Mouse (Mus musculus) CH12.LX (cell line): ENCODE measurements around the gene Tmem207. TPM values are rescaled to one million over a fixed set of nuclear protein-coding genes. Genes with fewer than 3 reads are reported as not detected.
A peak's percentile ranks its signal among the peaks of the same experiment; 100 is the strongest.

Source experiments
- DNase-seq: peaks from one replicate; pipeline ENCODE4 v3.0.0-alpha.2; 2013; ENCODE audit errors: extremely low read depth
- H3K27ac ChIP-seq: 2 replicates; pipeline ENCODE4 v1.5.1; 2012; ENCODE audit warnings: low read depth, mild to moderate bottlenecking, control low read depth, moderate library complexity; ENCODE audit not compliant: insufficient read depth
- H3K27me3 ChIP-seq: replicated peaks from 2 replicates; pipeline ENCODE3; 2012; ENCODE audit warnings: inconsistent platforms
- H3K36me3 ChIP-seq, 2 experiments: replicated peaks in 1 of 2; 2 replicates each; pipeline versions ENCODE3 to v1.6.1; 2012; ENCODE audit warnings: inconsistent platforms in 1 of 2, low read length in 1 of 2, mild to moderate bottlenecking in 1 of 2, mixed read lengths in 1 of 2, moderate library complexity in 1 of 2; ENCODE audit not compliant: control insufficient read depth in 1 of 2, insufficient read depth in 1 of 2
- H3K4me1 ChIP-seq, 2 experiments: 2 replicates each; pipeline ENCODE4 v1.6.1; 2012; ENCODE audit warnings: inconsistent platforms in 1 of 2, moderate library complexity in 1 of 2; ENCODE audit not compliant: insufficient read depth in 2 of 2, control insufficient read depth in 1 of 2
- H3K4me2 ChIP-seq: 2 replicates; pipeline ENCODE4 v1.6.1; 2012; ENCODE audit warnings: low read depth, mild to moderate bottlenecking, control low read depth; ENCODE audit not compliant: poor library complexity, insufficient read depth, severe bottlenecking
- H3K4me3 ChIP-seq, 3 experiments: fragments of 150-350 bp in 1 of 3; sonication (generic) in 1 of 3; replicated peaks in 1 of 3; 2 replicates each; pipeline versions ENCODE3 to v1.5.1; 2011 to 2012; ENCODE audit warnings: low read depth in 2 of 3, low read length in 2 of 3, mild to moderate bottlenecking in 2 of 3, moderate library complexity in 2 of 3, control low read depth in 1 of 3, improper control_type of control experiment in 1 of 3, inconsistent platforms in 1 of 3, mixed read lengths in 1 of 3; ENCODE audit not compliant: poor library complexity in 1 of 3
- H3K79me2 ChIP-seq: replicated peaks from 2 replicates; pipeline ENCODE4 v1.6.1; 2012; ENCODE audit warnings: mild to moderate bottlenecking, moderate library complexity; ENCODE audit not compliant: control insufficient read depth, poor library complexity, insufficient read depth, severe bottlenecking; ENCODE audit errors: extremely low read depth
- H3K9ac ChIP-seq: 2 replicates; pipeline ENCODE4 v1.6.1; 2012; ENCODE audit warnings: low read depth, mild to moderate bottlenecking, control low read depth, moderate library complexity; ENCODE audit not compliant: insufficient read depth
- H3K9me3 ChIP-seq: replicated peaks from 2 replicates; pipeline ENCODE3; 2012; ENCODE audit warnings: low read length, inconsistent platforms, mixed read lengths
- BHLHE40 ChIP-seq: IDR thresholded peaks from 2 replicates; pipeline ENCODE4 v1.6.1; 2011; ENCODE audit warnings: mild to moderate bottlenecking, low read depth, low read length, improper control_type of control experiment
- CHD2 ChIP-seq: IDR thresholded peaks from 2 replicates; pipeline ENCODE4 v1.6.1; 2011; ENCODE audit warnings: low read length, improper control_type of control experiment
- CTCF ChIP-seq, 2 experiments: IDR thresholded peaks in 1 of 2; conservative IDR thresholded peaks in 1 of 2; 2 replicates each; pipeline ENCODE4 v1.5.1; 2011 to 2012; ENCODE audit warnings: low read depth in 2 of 2, low read length in 2 of 2, improper control_type of control experiment in 1 of 2, inconsistent platforms in 1 of 2, mild to moderate bottlenecking in 1 of 2, moderate library complexity in 1 of 2
- EP300 ChIP-seq: IDR thresholded peaks from 2 replicates; pipeline ENCODE4 v1.6.1; 2011; ENCODE audit warnings: low read length, improper control_type of control experiment
- GABPA ChIP-seq: IDR thresholded peaks from 2 replicates; pipeline ENCODE4 v1.6.1; 2012; ENCODE audit warnings: low read depth, low read length, improper control_type of control experiment, inconsistent platforms; ENCODE audit not compliant: insufficient replicate concordance
- IRF4 ChIP-seq: IDR thresholded peaks from 2 replicates; pipeline ENCODE4 v1.6.1; 2014; ENCODE audit warnings: low read depth, mild to moderate bottlenecking, inconsistent platforms, low read length, improper control_type of control experiment
- JUN ChIP-seq: IDR thresholded peaks from 2 replicates; pipeline ENCODE4 v1.6.1; 2011; ENCODE audit warnings: low read depth, mild to moderate bottlenecking, low read length, improper control_type of control experiment, moderate library complexity; ENCODE audit not compliant: insufficient read depth
- JUND ChIP-seq: conservative IDR thresholded peaks from 2 replicates; pipeline ENCODE4 v1.6.1; 2011; ENCODE audit warnings: low read depth, low read length, improper control_type of control experiment
- MAFK ChIP-seq: IDR thresholded peaks from 2 replicates; pipeline ENCODE4 v1.6.1; 2011; ENCODE audit warnings: low read length, improper control_type of control experiment; ENCODE audit not compliant: insufficient replicate concordance
- MAX ChIP-seq: IDR thresholded peaks from 2 replicates; pipeline ENCODE4 v1.6.1; 2011; ENCODE audit warnings: low read length, improper control_type of control experiment
- MEF2A ChIP-seq: IDR thresholded peaks from 2 replicates; pipeline ENCODE4 v1.6.1; 2014; ENCODE audit warnings: low read depth, mild to moderate bottlenecking, inconsistent platforms, low read length, improper control_type of control experiment, borderline replicate concordance
- MXI1 ChIP-seq: IDR thresholded peaks from 2 replicates; pipeline ENCODE4 v1.6.1; 2011; ENCODE audit warnings: mild to moderate bottlenecking, low read depth, low read length, improper control_type of control experiment
- NRF1 ChIP-seq: IDR thresholded peaks from 2 replicates; pipeline ENCODE4 v1.6.1; 2014; ENCODE audit warnings: low read depth, mild to moderate bottlenecking, inconsistent platforms, low read length, improper control_type of control experiment, moderate library complexity
- POLR2A ChIP-seq: IDR thresholded peaks from 2 replicates; pipeline ENCODE4 v1.6.1; 2011; ENCODE audit warnings: low read depth, mild to moderate bottlenecking, improper control_type of control experiment, low read length
- RAD21 ChIP-seq: IDR thresholded peaks from 2 replicates; pipeline ENCODE4 v1.6.1; 2011; ENCODE audit warnings: low read depth, mild to moderate bottlenecking, low read length, improper control_type of control experiment, moderate library complexity
- TCF12 ChIP-seq: IDR thresholded peaks from 2 replicates; pipeline ENCODE4 v1.6.1; 2014; ENCODE audit warnings: low read depth, mild to moderate bottlenecking, inconsistent platforms, low read length, improper control_type of control experiment
- USF1 ChIP-seq: IDR thresholded peaks from 2 replicates; pipeline ENCODE4 v1.6.1; 2014; ENCODE audit warnings: low read depth, mild to moderate bottlenecking, inconsistent platforms, low read length, improper control_type of control experiment
- ZMIZ1 ChIP-seq: IDR thresholded peaks from 2 replicates; pipeline ENCODE4 v1.6.1; 2012; ENCODE audit warnings: low read depth, mild to moderate bottlenecking, inconsistent platforms, low read length, improper control_type of control experiment
- ZNF384 ChIP-seq: IDR thresholded peaks from 2 replicates; pipeline ENCODE4 v1.6.1; 2012; ENCODE audit warnings: low read depth, low read length, improper control_type of control experiment, inconsistent platforms
- dilution Hi-C: fragments of 300-500 bp; cut with MboI; formaldehyde crosslinking; loops from 2 replicates; pipeline ENCODE4 v1.14.3; 2020; ENCODE audit warnings: low sequenced_read_pairs; ENCODE audit not compliant: extremely low pct_unique_long_range_greater_than_20kb, extremely low pct_ligation_motif_present
- in situ Hi-C: fragments of 300-500 bp; cut with MboI; formaldehyde crosslinking; loops from 3 replicates; pipeline ENCODE4 v1.14.3; 2019; ENCODE audit warnings: low sequenced_read_pairs, low pct_ligation_motif_present, low pct_unique_long_range_greater_than_20kb, mixed read lengths
- polyA plus RNA-seq: library from polyadenylated mRNA; unstranded; fragments of >175 nt; gene quantifications from 2 replicates; pipeline ENCODE4 v1.2.1, GENCODE M21; 2012; ENCODE audit warnings: low read depth; ENCODE audit not compliant: insufficient read length
- total RNA-seq, 2 experiments: library from RNA; depleted of rRNA; stranded (reverse); fragments of 300-350 nt in 1 of 2; fragments of >200 nt in 1 of 2; gene quantifications; 2 replicates each; pipeline ENCODE4 v1.2.3; 2012 to 2014

The Tmem207 gene
- total and polyA plus RNA-seq, 3 experiments = not detected

DNA sequence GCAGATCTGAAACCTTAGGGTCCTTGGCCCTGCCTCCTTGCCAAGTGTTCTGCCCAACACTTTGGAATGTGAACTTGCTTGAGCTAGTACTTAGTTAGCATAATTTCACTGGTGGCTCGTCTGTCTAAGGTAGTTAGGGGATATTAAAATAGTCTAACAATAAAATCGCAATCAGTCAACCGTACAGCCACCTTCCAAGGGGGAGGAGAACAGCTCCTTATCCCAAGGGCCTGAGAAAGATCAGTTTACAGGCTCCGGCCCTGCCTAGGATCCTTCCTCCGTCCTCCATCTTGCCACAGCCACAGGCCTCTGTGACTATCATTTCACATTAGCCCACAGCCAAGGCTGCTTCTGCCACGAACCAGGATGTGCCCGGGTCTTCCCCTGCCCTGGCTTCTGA is 63.7 kb downstream of the Tmem207 start, which contains the start of gene Cldn16:
Cldn16 (plus strand) TSS at position 301 of the 400 bp plus-strand sequence.
- Histone ChIP-seq H3K36me3 (no peaks in the 10 kb centered on the region), H3K27me3 (no peaks in the 10 kb centered on the region), H3K9me3 (peaks cover 2% of the 10 kb centered on the region), H3K4me3 (no peak within 1 kb of the TSS), H3K27ac (no peak within 1 kb of the TSS), H3K9ac (no peak within 1 kb of the TSS), H3K4me2 (no peak within 1 kb of the TSS), H3K4me1 (0 out of 4 replicates have a peak, but pooled peaks cover 0 to under 1% of the 10 kb centered on the region in 2 experiments), H3K79me2 (no peaks in the 10 kb centered on the region)
- dilution Hi-C loops (no loop called here), in situ Hi-C loops (no loop called here)
- no peak for DNase-seq
- TF ChIP-seq RAD21 = no peak
- no peak for TF ChIP-seq CTCF (conservative IDR thresholded peaks at IDR 0.05 in 1 of 2, IDR thresholded peaks at IDR 0.05 in 1 of 2; ENCODE audit: low read depth in 2 of 2, low read length in 2 of 2)
- TF ChIP-seq TCF12 = no peak
- TF ChIP-seq MXI1 = no peak
- no peak for TF ChIP-seq USF1
- no peak for TF ChIP-seq CHD2

DNA sequence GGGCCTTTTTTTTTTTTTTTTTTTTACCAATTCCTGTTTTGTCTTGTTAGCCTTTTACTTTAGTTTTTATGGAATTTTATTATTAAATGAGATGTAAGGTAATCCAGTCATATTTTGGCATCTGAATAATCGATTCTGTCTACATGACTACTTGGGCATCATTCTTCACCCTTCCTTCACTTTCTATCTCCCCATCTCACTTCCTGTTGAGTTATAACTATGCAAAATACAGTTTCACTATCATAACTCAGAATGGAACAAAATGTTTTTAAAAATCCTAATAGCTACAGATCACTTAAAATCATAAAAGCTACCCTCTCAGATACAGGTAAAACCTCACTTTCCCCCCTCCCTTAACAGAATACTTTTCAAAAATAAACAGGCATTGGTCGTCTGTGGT is 70.4 kb downstream of the Tmem207 start:
- H3K27ac ChIP-seq = no peak overlapping the region
- dilution Hi-C loops = no loop called here
- H3K9me3 ChIP-seq = no peaks in the 10 kb centered on the region
- TF ChIP-seq IRF4 (peak; percentile 68), CTCF (conservative IDR thresholded peaks at IDR 0.05 in 1 of 2, IDR thresholded peaks at IDR 0.05 in 1 of 2; ENCODE audit: low read depth in 2 of 2, low read length in 2 of 2) (no peak), EP300 (peak; percentile 89), GABPA (no peak), MAFK (0 out of 2 replicates have a peak, but pooled peaks have one; percentile 32), ZNF384 (0 out of 2 replicates have a peak, but pooled peaks have one; percentile 7), JUN (no peak), BHLHE40 (no peak), JUND (peak; percentile 43; the same call in 1 of the 2 replicates), NRF1 (no peak), POLR2A (no peak), MAX (no peak), MEF2A (no peak), ZMIZ1 (no peak)
- no peak overlapping the region for H3K4me3 ChIP-seq
- peak; percentile 30 for DNase-seq
- no peaks in the 10 kb centered on the region for H3K27me3 ChIP-seq
- no peak overlapping the region; the same call in 1 of the 2 replicates for H3K4me2 ChIP-seq
- H3K79me2 ChIP-seq = no peaks in the 10 kb centered on the region
- no peaks in the 10 kb centered on the region for H3K36me3 ChIP-seq
- H3K4me1 ChIP-seq = peaks cover 2 to 20% of the 10 kb centered on the region in 2 experiments; a peak in 3 of 4 replicates
- no peak overlapping the region for H3K9ac ChIP-seq
- in situ Hi-C loops = no loop called here
